Mouse (Mus musculus) cerebellum, adult 2 months (tissue): Measurements from ENCODE around the gene Ptprf. TPM values are rescaled to one million over a fixed set of nuclear protein-coding genes. Genes with fewer than 3 reads are reported as not detected.

Source experiments
- DNase-seq, 2 experiments: peaks; one replicate each; pipeline ENCODE4 v3.0.0; 2021
- H3K27ac ChIP-seq: fragments of 200-500 bp; 2 replicates; pipeline ENCODE4 v1.5.1; 2012; ENCODE audit warnings: low read length, control low read depth, inconsistent platforms; ENCODE audit not compliant: insufficient read depth
- H3K27me3 ChIP-seq: fragments of 200-500 bp; 2 replicates; pipeline ENCODE4 v1.6.1; 2012; ENCODE audit warnings: inconsistent platforms, mild to moderate bottlenecking, low read length, moderate library complexity; ENCODE audit not compliant: control insufficient read depth, insufficient read depth
- H3K4me1 ChIP-seq: fragments of 200-500 bp; 2 replicates; pipeline ENCODE4 v1.6.1; 2011; ENCODE audit warnings: low read length; ENCODE audit not compliant: control insufficient read depth, insufficient read depth
- H3K4me3 ChIP-seq: fragments of 200-500 bp; replicated peaks from 2 replicates; pipeline ENCODE3; 2011; ENCODE audit warnings: mild to moderate bottlenecking, low read depth, low read length, control low read depth; ENCODE audit not compliant: insufficient read depth
- CTCF ChIP-seq: fragments of 200-500 bp; IDR thresholded peaks from 2 replicates; pipeline ENCODE4 v1.5.1; 2011; ENCODE audit warnings: low read depth, mild to moderate bottlenecking, control low read depth, low read length, moderate library complexity, borderline replicate concordance; ENCODE audit not compliant: insufficient read depth
- POLR2A ChIP-seq: fragments of 200-500 bp; IDR thresholded peaks from 2 replicates; pipeline ENCODE4 v1.6.1; 2011; ENCODE audit warnings: low read length, control low read depth, borderline replicate concordance; ENCODE audit not compliant: insufficient read depth
- WGBS: fragments of 180-500 bp; shearing (Covaris S2); methylation state at CpG from one replicate; pipeline ENCODE4 v1.1.7; 2018; 5-methylcytosine and 5-hydroxymethylcytosine counted together
- polyA plus RNA-seq: library from polyadenylated mRNA; depleted of rRNA; stranded (reverse); fragments of >200 nt; gene quantifications from 2 replicates; pipeline ENCODE4 v1.2.3, GENCODE M21; 2012

The Ptprf gene
- polyA plus RNA-seq, 1 experiment: 26.9 TPM

GRCm38 (mm10) chr4:118243298-118243697 lies 47.9 kb downstream of the Ptprf start:
- WGBS: 97% methylated on average over 11 of the region's 11 CpGs
- no peak for TF ChIP-seq POLR2A
- no peak for TF ChIP-seq CTCF
- Histone ChIP-seq H3K27me3 (no peaks in the 10 kb centered on the region), H3K4me3 (no peak overlapping the region), H3K4me1 (no peaks in the 10 kb centered on the region), H3K27ac (no peak overlapping the region)
- no peak for DNase-seq

GRCm38 (mm10) chr4:118239960-118240689 lies 51.1 kb downstream of the Ptprf start:
- H3K27ac ChIP-seq: no peak overlapping the region
- no peaks in the 10 kb centered on the region for H3K4me1 ChIP-seq
- TF ChIP-seq POLR2A: no peak
- TF ChIP-seq CTCF: no peak
- no peak overlapping the region for H3K4me3 ChIP-seq
- peak in 1 of 2 experiments; percentile 40 for DNase-seq
- 93% methylated on average over 16 of the region's 16 CpGs for WGBS
- no peaks in the 10 kb centered on the region for H3K27me3 ChIP-seq

- DNase-seq: no peak
- WGBS: 72% methylated on average over 6 of the region's 6 CpGs
- no peak overlapping the region for H3K27ac ChIP-seq
- TF ChIP-seq POLR2A (no peak), CTCF (no peak)
- no peak overlapping the region for H3K4me3 ChIP-seq
- no peaks in the 10 kb centered on the region for H3K4me1 ChIP-seq
- no peaks in the 10 kb centered on the region for H3K27me3 ChIP-seq
Measured at GRCm38 (mm10) chr4:118238666-118239065, 52.5 kb downstream of the Ptprf start.

GRCm38 (mm10) chr4:118236871-118237270 lies 54.3 kb downstream of the Ptprf start:
- TF ChIP-seq CTCF: no peak
- TF ChIP-seq POLR2A: no peak
- DNase-seq: no peak
- 70% methylated on average over 9 of the region's 9 CpGs for WGBS

GRCm38 (mm10) chr4:118234711-118235388 lies 56.4 kb downstream of the Ptprf start:
- H3K27me3 ChIP-seq: no peaks in the 10 kb centered on the region
- no peak overlapping the region for H3K4me3 ChIP-seq
- TF ChIP-seq POLR2A (no peak), CTCF (no peak)
- WGBS: 83% methylated on average over 11 of the region's 11 CpGs
- no peak for DNase-seq
- H3K4me1 ChIP-seq: no peaks in the 10 kb centered on the region
- no peak overlapping the region for H3K27ac ChIP-seq

More at GRCm38 (mm10) chr4:118236871-118237270, 54.3 kb downstream of the Ptprf start:
- no peaks in the 10 kb centered on the region for H3K27me3 ChIP-seq
- H3K4me1 ChIP-seq: no peaks in the 10 kb centered on the region
- no peak overlapping the region for H3K4me3 ChIP-seq
- H3K27ac ChIP-seq: no peak overlapping the region

GRCm38 (mm10) chr4:118233886-118234285 lies 57.3 kb downstream of the Ptprf start:
- Histone ChIP-seq H3K27me3 (no peaks in the 10 kb centered on the region), H3K4me1 (no peaks in the 10 kb centered on the region), H3K4me3 (no peak overlapping the region), H3K27ac (no peak overlapping the region)
- 97% methylated on average over 2 of the region's 2 CpGs for WGBS
- no peak for TF ChIP-seq CTCF
- TF ChIP-seq POLR2A: no peak
- no peak for DNase-seq

GRCm38 (mm10) chr4:118231861-118232260 lies 59.3 kb downstream of the Ptprf start:
- TF ChIP-seq POLR2A (no peak), CTCF (no peak)
- WGBS: 89% methylated on average over 6 of the region's 6 CpGs
- Histone ChIP-seq H3K4me3 (no peak overlapping the region), H3K27me3 (no peaks in the 10 kb centered on the region), H3K27ac (no peak overlapping the region), H3K4me1 (no peaks in the 10 kb centered on the region)
- DNase-seq: no peak

- DNase-seq: no peak
- WGBS: 83% methylated on average over 6 of the region's 6 CpGs
- Histone ChIP-seq H3K27ac (no peak overlapping the region), H3K27me3 (no peaks in the 10 kb centered on the region), H3K4me3 (no peak overlapping the region), H3K4me1 (no peaks in the 10 kb centered on the region)
- no peak for TF ChIP-seq POLR2A
Measured at GRCm38 (mm10) chr4:118229035-118229770, 62.0 kb downstream of the Ptprf start.
